Mouse (Mus musculus) layer of hippocampus, adult 9-11 months (tissue): ENCODE results near the gene Hexim1.

Experiments used
- DNase-seq: peaks from one replicate; pipeline ENCODE4 v3.0.0; 2022

Hexim1 gene

DNA sequence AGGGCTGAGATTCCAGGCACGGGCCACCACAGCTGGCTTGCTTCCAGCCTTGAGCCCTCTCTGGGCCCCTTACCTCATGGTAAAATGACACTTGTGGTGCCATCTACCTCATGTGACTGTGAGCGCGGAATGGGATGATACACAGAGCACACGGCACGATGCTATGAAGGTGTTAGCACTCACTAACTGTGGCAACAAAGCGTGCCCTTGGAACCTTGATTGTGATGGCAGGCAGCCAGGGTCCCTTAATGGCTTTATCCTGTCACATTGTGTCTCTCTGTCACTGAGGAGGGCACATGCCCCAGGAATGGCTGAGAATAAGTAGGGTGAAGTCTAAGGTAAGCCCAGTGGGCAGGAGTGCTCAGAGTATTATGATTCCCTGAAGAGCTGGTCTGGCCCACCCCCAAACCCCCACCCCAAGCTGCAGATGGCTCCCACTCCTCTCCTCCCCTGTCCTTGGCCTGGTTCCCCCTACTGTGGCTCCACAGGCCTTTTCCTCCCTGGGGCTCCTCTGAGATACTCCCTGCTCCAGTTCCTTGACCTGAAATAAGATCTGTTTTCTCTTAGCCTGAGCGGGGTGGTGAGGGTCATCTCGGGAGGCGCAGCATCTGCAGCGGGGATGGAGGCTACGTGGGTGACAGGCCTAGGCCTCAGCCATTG, 17.4 kb upstream of the Hexim1 start:
- no peak for DNase-seq

DNA sequence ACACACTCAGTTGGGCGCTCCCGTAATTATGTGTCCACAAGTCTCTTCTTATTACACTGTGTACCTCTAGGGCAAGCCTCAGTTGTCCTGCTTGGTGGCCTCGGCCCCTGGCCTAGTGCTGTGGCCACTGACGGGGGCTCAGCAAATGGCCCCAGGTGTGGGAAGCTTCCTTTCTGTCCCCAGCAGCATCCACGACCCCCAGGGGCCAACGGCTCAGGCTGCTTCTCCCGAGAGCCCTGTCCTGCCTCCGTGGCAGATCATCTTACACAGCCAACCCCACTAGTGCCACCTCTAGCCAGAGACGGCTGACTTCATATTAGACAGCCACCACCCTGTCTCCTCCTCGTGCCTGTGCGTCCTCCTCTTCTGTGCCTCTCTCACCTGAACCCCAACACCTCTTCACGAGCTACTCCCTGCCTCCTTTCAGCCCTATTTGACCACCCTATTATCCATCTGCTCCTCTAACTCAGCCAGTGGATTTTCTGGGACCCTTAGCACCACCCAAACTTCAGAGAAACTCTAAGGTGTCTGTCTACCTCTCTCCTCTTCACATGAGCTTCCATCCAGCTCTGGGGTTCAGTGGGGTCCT, 16.6 kb upstream of the Hexim1 start:
- no peak for DNase-seq

DNA sequence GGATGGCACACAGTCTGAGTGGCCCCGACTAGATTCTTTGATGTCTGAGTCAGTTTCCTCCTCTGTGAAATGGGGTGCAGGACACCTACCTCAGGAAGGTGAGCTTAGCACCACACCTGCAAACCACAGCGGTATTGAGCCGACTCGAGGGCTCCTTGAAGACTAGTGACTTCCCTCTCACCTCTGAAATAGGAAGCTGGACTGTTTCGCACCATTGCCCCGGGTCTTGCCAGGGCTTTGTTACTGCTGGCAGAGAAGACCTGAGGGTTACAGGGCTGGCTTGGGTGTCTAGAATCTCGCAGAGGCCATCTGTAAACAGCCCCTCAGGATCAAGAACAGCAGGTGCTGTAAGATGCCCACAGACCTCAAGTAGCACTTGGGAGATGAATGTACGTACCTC, 15.7 kb upstream of the Hexim1 start:
- DNase-seq: no peak

DNA sequence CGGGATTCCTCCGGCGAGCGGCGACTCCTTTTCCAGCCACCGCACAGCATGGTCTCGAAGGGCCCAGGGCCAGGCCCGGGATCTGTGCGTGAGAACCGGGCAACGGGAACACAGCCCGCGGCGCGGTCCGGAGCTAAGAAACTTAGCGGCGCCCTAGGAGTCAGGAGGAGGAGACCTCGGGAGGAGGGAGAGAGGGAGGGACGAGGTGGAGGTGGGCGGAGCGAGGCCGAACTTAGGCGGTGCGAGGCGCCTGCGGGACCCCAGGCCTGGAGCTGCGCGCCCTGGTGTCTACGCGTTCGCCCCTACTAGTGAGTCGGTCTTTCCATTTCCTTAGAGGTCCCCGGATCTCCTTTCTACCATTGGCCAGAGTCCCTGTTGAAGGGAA, 14.6 kb upstream of the Hexim1 start, which contains the start of the genes Plcd3 and Acbd4:
Gene Plcd3, minus strand, starts transcription at position 178 of the 385 bp plus-strand sequence.
Gene Acbd4, plus strand, starts transcription at position 202 of the 385 bp plus-strand sequence.
- peak; percentile 68 for DNase-seq

DNA sequence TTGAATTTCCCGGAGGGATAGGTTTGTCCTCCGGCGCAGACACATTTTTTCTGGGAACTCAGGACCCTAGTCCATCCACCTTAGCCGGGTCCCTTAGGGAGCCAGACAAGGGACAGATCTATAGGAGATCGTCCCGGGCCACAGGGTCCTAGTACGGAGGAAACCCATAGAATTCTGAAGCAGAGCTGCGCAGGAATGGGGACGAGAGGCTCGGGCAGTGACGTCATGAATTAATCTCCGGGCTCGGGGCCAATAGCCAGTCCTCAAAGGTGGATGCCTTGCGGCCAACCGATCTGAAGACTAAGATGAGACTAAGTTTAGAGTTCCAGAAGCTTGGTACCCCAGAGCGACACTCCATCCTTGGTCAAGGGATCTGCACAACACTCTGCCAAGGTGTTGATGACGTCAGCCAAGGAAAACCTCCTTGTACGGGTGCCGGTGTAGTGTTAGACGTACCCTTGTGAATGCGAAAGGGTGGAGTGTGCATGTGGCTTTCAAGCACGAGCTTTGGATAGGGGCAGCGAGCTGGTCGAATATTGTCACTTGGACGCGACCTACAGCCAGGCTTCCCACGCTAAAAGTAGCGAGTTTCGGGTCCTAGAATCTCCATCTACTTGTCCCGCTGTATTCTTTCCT, 14.0 kb upstream of the Hexim1 start:
- peak; percentile 79 for DNase-seq

DNA sequence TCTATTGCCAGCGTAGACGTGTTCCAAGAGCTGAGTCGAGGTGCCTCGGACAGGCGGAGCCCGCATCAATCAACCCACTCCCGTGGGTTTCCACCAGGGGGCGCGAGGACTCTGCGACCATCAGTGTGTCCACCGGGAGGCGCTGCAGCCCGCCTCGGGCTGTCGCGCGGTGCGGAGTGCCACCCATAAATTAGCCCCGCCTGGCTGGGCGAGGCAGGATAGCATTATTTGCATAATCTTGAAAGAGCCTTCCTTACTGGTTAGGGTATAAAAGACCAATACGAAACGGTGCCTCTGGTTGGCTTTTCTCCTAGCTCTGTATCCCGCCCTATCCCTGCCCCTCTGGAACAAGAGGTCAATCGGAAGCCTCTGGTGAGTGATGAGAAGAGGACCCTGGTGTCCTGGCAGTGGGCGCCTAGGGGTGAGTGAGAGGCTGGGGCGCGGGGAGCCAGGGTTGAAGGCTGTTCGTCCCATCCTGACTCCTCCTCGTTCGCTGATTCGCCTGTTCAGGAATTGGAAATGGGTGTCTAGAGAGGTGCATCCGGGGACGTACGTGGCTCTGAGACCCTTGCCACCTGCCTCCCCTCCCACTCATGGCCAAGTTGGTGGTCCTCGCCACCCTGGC, 13.2 kb upstream of the Hexim1 start:
- DNase-seq: peak; percentile 97

DNA sequence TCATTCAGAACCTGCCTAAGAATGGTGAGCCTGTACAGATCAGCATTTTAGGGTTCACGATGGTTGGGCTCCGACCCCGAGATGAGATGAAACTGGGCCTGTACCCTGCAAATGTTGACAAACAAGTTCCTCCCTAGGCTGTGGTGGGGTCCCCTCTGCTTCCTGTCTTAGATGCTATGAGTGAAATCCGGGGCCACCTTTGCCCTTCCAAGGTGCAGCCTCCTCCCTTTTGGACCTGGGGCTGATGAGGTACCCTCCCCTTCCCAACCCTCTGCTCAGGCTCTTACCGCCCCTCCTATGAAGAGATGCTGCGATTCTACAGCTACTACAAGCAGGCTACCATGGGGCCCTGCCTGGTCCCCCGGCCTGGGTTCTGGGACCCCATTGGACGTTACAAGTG, 12.4 kb upstream of the Hexim1 start:
- DNase-seq: no peak

DNA sequence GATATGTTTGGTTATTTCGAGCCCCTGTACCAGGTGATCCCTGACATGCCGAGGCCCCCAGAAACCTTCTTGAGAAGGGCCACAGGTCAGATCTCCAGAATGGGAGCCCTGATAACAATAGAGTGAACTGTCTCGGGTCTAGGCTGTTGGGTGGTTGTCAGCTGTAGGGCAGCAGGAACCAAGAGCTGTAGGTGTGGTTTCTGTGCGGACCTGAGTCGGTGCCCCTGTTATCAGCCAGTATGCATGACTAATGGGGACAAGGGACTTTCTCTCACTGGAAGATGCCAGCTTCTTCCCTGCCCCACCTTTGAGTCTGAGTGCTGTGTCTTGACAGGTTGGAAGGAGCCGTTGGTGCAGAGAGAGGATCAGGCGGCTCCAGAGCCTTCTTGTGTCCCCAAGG, 11.6 kb upstream of the Hexim1 start:
- DNase-seq: no peak

DNA sequence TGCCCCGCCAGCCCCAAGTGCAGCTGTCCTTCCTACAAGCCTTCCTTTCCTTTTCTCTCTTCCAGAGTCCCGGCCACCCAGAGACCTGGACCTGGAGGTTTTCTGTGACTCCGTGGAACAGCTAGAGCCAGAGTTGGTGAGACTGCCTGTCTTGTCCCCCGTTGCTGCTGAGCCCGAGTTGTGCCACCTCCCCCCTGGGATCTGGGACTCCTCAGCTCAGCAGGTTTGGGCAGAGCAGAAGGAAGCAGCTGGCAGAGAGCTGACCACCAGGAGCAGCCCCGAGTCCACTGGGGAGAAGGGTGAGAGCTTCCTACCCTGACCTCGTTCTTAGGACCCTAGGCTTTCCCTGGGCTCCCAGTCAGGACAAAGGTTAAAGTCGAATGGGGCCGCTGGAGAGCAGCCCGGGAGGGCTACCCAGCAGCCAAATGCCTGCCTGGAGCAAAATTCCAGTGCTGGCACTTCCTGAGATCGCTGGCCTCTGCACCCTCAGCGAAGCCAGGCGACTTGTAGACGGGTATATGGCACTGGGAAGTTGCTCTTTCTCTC, 10.8 kb upstream of the Hexim1 start:
- no peak for DNase-seq

DNA sequence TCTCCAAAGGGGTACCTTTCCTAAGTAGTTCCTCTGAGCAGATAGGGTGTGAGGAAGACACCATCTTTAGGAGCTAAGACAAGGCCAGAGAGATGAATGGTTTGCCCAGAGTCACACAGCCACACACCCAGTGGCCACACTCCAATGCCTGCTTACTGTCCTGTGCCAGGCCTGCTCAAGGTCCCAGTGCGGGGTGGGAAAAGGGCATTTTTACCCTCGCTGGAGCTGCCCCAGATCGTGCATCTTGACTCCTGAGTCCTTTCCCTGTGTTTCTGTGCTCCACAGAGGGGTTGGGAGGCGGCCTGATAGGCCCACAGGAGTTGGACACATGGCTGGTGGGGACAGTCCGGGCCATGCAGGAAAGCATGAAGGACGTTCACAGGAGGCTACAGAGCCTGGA, 10.2 kb upstream of the Hexim1 start:
- no peak for DNase-seq

DNA sequence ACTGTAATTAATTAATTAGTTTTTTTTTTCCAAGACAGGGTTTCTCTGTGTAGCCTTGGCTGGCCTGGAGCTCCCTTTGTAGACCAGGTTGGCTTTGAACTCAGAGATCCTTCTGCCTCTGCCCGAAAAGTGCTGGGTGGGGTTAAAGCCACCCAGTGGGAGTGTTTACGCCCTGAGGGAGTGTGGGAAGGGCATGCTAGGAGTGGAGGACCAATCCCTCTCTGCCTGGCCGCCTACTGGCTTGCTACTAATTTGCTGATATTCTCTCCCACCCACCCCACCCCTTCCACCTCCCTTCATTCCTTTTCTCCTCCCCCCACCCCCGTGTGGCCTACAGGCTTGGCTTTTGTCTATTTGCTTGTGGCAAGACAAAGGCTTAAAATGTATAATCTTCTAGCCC, 9.6 kb upstream of the Hexim1 start:
- DNase-seq: no peak

DNA sequence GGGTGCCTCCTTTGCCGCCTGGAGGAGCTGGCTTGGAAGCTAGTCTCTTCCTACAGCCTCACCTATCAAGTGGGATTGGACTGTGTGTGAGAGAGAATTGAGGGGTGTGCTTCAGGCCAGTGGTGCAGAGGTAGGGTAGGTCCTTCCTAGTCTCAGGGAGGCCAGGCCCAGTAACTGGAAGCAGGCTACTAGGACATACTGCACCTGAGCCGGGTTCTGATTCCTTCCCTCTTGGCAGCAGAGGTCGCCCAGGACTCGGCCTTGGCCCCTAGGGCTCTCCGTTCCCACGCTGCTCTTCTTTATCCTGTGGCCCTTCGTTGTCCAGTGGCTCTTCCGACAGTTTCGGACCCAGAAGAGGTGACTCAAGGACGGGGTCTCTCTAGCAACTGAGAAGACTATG, 4.7 kb upstream of the Hexim1 start:
- DNase-seq: no peak

DNA sequence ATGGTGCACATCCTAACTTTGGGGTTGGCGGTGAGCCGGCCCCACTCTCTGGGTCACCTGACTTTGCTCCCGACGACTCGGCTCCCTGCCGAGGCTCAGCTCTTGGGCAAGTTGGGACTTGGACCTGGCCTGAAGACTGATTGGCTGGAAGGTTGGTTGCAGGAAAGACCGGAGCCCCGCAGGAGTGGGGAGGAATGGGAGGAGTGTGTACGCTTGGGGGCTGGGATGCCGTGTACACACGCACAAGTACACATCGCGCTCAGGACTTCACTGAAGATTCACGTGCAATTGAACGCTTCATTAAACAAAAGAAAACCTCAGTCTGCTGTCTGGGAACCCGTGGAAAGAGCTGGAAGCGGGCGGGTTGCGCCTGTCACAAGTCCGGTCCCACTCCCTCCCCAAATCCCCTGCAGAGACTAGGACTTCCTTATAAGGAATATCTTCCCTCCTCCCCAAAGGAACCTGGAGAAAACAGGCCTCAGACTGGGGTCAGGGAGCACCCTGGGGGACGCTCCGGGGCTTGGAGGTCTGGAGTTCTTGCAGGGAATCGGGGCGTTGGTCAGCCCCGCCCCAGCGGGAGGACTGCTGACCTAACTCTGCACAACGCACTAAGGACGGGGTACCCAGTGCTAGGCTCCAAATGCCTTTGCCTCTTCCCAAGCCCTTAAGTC, 4.0 kb upstream of the Hexim1 start:
- no peak for DNase-seq

DNA sequence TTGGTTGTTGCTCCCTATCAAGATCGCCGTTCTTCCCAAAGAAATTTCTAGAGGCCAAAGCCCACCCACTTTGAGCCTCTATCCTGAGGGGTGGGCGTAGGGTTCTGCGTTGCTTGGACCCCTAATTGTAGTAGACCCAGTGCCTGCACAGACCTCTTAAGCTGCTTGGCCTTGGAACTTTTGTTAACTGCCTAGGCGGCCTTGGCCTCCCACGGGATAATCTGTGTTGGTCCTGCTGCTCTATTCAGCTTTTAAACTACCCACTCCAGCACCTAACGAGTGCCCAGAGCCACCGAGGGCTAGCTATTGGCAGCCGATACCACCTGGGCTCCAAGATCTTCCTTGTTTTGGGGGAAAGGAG, 3.5 kb upstream of the Hexim1 start:
- DNase-seq: no peak

DNA sequence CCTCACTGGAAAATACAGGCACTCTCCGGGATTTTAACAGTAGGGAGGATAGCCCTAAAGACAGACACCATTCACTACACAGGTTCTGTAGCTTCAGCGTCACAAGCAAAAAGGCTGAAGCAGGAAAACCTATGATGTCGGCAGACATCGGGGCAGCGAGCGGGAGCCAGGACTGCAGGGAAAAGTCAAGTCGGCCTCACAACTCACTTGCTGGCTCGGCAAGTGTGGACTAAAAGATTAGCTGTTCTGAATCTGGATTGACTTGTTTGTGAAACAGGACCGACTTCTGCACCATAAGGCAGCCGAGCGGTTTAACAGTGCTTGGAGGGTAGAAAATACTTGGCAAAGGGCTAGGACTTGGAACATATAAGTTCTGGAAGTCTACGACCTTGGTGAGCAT, 3.0 kb upstream of the Hexim1 start:
- DNase-seq: no peak

DNA sequence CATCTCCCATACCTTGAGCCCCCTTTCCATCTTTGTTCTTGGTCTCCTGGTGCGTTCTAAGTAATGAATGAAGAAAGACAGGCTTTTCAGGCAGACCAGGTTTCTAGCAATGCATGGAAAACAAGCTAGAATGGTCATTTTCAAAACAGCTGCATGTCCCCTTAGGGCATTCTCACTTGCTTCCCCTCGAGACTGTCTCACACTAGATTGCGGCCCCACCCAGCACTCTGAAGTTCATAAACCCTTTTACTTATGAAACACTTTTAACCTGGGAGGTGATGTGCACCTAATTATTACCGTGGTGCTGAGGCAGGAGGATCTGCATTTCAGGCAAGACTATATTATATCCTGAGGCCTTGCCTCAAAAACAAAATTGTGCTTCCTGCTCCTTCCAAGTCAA, 2.3 kb upstream of the Hexim1 start:
- no peak for DNase-seq

DNA sequence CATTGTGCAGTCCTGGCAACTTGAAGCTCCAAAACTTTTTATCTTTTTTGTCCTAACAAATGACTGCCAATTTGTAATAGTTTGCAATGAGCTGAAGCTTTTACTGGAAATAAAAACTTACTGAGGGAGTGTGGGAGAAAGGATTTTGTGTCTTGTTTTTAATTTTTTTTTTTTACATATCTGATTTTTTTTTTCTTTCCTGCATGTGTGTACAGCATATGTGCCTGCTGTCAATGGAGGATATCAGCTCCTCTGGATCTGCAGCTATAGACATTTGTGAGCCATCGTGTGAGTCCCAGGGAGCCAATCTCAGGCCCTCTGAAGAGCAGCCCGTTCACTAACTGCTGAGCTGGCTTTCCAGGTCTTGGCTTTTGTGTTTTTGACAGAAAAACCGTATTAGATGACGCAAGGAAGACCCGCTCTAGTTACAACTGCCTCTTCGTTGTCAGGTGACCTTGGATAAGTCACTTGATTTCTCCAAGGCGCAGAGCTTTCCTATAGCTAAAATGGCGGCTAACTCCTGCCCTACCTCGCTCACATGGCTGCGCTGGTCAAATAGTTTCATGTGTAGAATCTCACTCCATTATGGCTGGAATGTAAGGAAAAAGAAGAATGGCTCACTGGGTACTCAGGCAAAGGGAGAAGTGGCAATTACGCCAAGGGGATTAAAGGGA, 1.6 kb upstream of the Hexim1 start:
- DNase-seq: no peak

DNA sequence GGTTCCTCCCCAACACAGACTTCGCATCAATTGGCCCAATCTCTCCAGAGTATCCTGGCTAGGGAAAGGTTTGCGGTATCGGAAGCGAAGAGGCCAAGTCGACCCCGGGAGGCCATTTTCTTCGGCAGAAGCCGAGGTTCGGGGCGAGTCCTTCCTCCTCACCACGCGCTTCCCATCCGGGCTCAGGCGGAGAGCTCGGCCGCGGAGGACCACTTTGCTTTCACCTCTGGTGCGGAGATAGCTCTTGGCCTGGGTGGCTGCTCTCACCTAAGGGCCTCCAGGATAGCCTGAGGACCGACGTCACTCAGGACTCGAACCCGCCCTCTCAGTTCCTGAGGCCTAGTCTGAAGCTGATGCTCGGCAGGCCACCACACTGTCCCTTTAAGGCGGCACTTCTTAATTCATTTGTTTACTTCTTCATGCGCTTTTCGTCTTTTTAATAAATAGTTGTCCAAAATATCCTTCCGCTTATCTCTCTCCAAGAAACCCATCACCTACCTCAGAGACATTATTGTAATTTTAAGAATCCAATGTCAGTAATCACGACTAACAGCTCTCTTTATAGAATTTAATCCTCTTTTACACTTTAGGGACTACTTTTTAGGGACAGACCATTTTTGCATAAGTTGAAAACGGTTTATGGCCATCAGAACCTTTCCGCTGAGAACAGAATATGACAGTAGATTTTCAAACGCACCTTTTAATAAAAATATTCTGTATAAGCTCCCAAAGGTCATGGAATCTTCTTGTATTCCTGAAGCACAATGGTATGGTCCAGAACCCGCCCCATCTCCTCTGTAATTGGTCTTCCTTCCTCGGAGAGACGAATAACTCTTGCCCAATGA, 646 bp upstream of the Hexim1 start:
- DNase-seq: peak; percentile 90

DNA sequence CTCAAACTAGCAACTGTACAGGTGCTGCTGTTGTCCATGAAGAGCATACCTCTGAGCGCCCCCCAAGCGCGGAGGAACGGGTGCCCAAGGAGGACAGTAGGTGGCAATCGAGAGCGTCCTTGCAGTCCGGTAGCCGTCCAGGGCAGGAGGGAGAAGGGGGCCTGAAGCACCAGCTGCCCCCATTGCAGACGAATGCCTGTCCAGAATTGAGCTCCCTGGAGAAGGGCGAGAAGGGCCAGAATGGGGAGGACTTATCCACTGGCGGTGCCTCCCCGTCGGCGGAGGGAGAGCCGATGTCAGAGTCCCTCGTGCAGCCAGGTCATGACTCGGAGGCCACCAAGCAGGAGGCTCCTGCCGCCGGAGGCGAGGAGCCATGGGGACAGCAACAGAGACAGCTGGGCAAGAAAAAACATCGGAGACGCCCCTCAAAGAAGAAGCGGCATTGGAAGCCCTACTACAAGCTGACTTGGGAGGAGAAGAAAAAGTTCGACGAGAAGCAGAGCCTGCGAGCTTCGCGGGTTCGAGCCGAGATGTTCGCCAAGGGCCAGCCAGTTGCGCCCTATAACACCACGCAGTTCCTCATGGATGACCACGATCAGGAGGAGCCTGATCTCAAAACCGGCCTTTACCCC, 1.0 kb downstream of the Hexim1 start:
- peak; percentile 73 for DNase-seq

DNA sequence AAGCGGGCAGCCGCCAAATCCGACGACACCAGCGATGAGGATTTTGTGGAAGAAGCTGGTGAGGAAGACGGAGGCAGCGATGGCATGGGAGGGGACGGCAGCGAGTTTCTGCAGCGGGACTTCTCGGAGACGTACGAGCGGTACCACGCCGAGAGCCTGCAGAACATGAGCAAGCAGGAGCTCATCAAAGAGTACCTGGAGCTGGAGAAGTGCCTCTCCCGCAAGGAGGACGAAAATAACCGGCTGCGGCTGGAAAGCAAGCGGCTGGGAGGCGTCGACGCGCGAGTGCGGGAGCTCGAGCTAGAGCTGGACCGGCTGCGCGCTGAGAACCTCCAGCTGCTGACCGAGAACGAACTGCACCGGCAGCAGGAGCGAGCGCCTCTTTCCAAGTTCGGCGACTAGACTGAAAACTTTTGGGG, 1.6 kb downstream of the Hexim1 start:
- no peak for DNase-seq

DNA sequence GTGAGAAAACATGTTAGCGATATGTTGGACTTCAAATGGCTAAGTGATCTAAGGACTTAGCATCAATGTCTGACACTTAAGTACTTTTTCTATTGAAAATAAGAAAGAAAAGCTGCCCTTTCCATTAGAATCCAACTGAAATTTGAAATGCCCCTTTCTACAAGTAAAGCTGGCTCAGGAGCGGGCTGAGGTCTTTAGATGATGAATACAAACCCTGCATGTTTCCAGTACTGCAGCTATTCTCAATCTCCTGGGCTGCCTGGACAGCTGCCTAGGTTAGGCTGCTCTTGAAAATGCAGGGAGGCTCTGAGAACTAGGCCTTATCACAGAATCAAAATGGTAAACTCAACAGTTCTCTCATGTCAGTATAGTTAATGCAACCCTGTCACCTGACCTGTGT, 2.8 kb downstream of the Hexim1 start:
- no peak for DNase-seq
